Mouse (Mus musculus): ENCODE results near the gene Ifnk. TPM values are rescaled to one million over a fixed set of nuclear protein-coding genes. Genes with fewer than 3 reads are reported as not detected.

The Ifnk gene
- total RNA-seq, 2 experiments from 2014 or later, result not detected

GRCm38 (mm10) chr4:35175566-35175965 is 23.7 kb downstream of the Ifnk start:
- intact Hi-C loops (cut with DNase I), result no loop called here
- DNase-seq (ENCODE audit: low spot score in 2 of 2), result no peak

- no peak for DNase-seq (ENCODE audit: low spot score in 2 of 2)
- intact Hi-C loops (cut with DNase I), result no loop called here
Measured at GRCm38 (mm10) chr4:35177926-35178645, 26.2 kb downstream of the Ifnk start.

- no peak for DNase-seq (ENCODE audit: low spot score in 2 of 2)
- intact Hi-C loops (cut with DNase I), result no loop called here
Measured at GRCm38 (mm10) chr4:35187617-35188326, 35.9 kb downstream of the Ifnk start.

GRCm38 (mm10) chr4:35189794-35190193 is 37.9 kb downstream of the Ifnk start:
- peak; percentile 22 to 60 for DNase-seq (ENCODE audit: low spot score in 2 of 2)
- intact Hi-C loops (cut with DNase I), result loop anchor here (5.0 kb wide), 1 partner anchor 32 kb away; the partner anchor contains the start of gene Mob3b

GRCm38 (mm10) chr4:35192725-35193124 is 40.9 kb downstream of the Ifnk start:
- intact Hi-C loops (cut with DNase I), result loop anchor here (1.0 to 5.0 kb wide), 2 partner anchors 35 to 234 kb away; partner anchors contain the start of gene Mob3b
- DNase-seq (ENCODE audit: low spot score in 2 of 2), result no peak

GRCm38 (mm10) chr4:35201700-35202099 is 49.8 kb downstream of the Ifnk start:
- no peak for DNase-seq (ENCODE audit: low spot score in 2 of 2)
- intact Hi-C loops (cut with DNase I), result no loop called here

Other genes starting within 250 kb of the Ifnk start
- gene Mob3b, start 5.4 kb downstream of the Ifnk start, total RNA-seq (2021), result 1 to 10 TPM; 4.6 to 6.8 TPM
- 10 to 100 TPM; 25.5 to 26.7 TPM for gene C9orf72, start 74.1 kb downstream of the Ifnk start, total RNA-seq (2021)

All from left cerebral cortex, postnatal 25 days (tissue).